Mouse (Mus musculus): Measurements from ENCODE around the gene Depdc1b. TPM values are rescaled to one million over a fixed set of nuclear protein-coding genes. Genes with fewer than 3 reads are reported as not detected.

The Depdc1b gene
- polyA plus RNA-seq, 1 experiment: 3.7 TPM

DNA sequence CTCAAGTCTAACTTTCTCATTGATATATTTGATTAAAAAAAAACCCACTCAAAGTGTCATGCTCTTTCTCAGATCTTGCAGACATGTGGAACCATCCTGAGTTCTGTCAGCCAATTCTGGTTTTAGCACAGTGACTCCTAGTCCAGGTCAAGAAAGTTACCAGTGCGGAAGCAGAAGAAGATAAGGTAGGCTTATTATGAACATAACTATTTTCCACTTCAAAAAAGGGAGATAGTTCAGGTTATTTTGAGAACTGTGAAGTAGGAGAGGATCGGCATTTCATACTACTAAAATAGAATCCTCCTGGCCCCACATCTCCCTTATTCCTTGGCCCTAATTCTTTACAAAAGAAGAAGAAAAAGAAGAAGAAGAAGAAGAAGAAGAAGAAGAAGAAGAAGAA is 121.3 kb downstream of the Depdc1b start:
- no peak overlapping the region for H3K4me3 ChIP-seq
- no peak overlapping the region for H3K4me2 ChIP-seq (ENCODE audit: low read depth)
- no peaks in the 10 kb centered on the region for H3K27me3 ChIP-seq (ENCODE audit: control insufficient read depth, insufficient read depth, insufficient read length)
- H3K79me2 ChIP-seq (ENCODE audit: control insufficient read depth, insufficient read depth): no peaks in the 10 kb centered on the region
- no peaks in the 10 kb centered on the region for H3K36me3 ChIP-seq (ENCODE audit: control insufficient read depth, insufficient read depth)
- TF ChIP-seq E2F4 (IDR thresholded peaks at IDR 0.05; ENCODE audit: insufficient read depth) (no peak), MYOG (IDR thresholded peaks at IDR 0.05; ENCODE audit: control insufficient read depth in 1 of 3, insufficient read depth in 1 of 3, insufficient read length in 2 of 3, low read depth in 2 of 3) (no peak), USF1 (IDR thresholded peaks at IDR 0.05; ENCODE audit: low read depth) (no peak), POLR2AphosphoS2 (IDR thresholded peaks at IDR 0.05; ENCODE audit: insufficient read length, low read depth) (no peak), TCF3 (IDR thresholded peaks at IDR 0.05; ENCODE audit: insufficient read length, low read depth) (no peak)
- H3ac ChIP-seq (ENCODE audit: control insufficient read depth, insufficient read length): no peak overlapping the region

DNA sequence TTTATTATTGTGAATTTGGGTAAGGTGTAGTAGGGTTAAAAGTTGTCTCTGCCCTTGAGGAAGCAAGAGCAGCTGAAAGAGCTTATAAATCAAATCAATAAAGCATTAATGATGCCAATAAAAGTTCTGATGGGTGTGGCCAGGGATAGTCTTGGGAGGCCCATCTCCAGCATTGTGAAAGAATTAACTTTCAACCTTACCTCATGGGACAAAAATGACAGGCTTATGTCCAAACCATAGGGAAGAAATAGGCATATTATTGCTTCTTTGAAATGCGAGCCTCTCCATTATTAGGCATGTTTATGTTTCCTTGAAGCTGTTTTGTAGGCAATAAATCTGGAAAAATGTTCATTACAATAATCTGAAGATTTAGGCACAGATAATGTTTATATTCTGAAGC is 122.9 kb downstream of the Depdc1b start:
- Histone ChIP-seq H3K27me3 (ENCODE audit: control insufficient read depth, insufficient read depth, insufficient read length) (no peaks in the 10 kb centered on the region), H3K36me3 (ENCODE audit: control insufficient read depth, insufficient read depth) (no peaks in the 10 kb centered on the region), H3K4me2 (ENCODE audit: low read depth) (no peak overlapping the region), H3K79me2 (ENCODE audit: control insufficient read depth, insufficient read depth) (no peaks in the 10 kb centered on the region), H3K4me3 (no peak overlapping the region), H3ac (ENCODE audit: control insufficient read depth, insufficient read length) (no peak overlapping the region)
- no peak for TF ChIP-seq MAX (IDR thresholded peaks at IDR 0.05; ENCODE audit: low read depth)
- no peak for TF ChIP-seq MYOD1 (IDR thresholded peaks at IDR 0.05; ENCODE audit: control insufficient read depth in 1 of 3, insufficient read length in 2 of 3, low read depth in 2 of 3)
- no peak for TF ChIP-seq POLR2AphosphoS2 (IDR thresholded peaks at IDR 0.05; ENCODE audit: insufficient read length, low read depth)
- TF ChIP-seq E2F4 (IDR thresholded peaks at IDR 0.05; ENCODE audit: insufficient read depth): no peak
- no peak for TF ChIP-seq POLR2A (IDR thresholded peaks at IDR 0.05; ENCODE audit: insufficient read length, low read depth)
- no peak for TF ChIP-seq USF1 (IDR thresholded peaks at IDR 0.05; ENCODE audit: low read depth)
- TF ChIP-seq TCF12 (IDR thresholded peaks at IDR 0.05; ENCODE audit: insufficient read depth, poor library complexity, severe bottlenecking): no peak
- TF ChIP-seq REST (IDR thresholded peaks at IDR 0.05; ENCODE audit: insufficient read depth, insufficient read length): no peak
- TF ChIP-seq SRF (IDR thresholded peaks at IDR 0.05; ENCODE audit: control insufficient read depth, insufficient read length, low read depth): no peak
- TF ChIP-seq TCF3 (IDR thresholded peaks at IDR 0.05; ENCODE audit: insufficient read length, low read depth): no peak
- TF ChIP-seq MYOG (IDR thresholded peaks at IDR 0.05; ENCODE audit: control insufficient read depth in 1 of 3, insufficient read depth in 1 of 3, insufficient read length in 2 of 3, low read depth in 2 of 3): no peak

DNA sequence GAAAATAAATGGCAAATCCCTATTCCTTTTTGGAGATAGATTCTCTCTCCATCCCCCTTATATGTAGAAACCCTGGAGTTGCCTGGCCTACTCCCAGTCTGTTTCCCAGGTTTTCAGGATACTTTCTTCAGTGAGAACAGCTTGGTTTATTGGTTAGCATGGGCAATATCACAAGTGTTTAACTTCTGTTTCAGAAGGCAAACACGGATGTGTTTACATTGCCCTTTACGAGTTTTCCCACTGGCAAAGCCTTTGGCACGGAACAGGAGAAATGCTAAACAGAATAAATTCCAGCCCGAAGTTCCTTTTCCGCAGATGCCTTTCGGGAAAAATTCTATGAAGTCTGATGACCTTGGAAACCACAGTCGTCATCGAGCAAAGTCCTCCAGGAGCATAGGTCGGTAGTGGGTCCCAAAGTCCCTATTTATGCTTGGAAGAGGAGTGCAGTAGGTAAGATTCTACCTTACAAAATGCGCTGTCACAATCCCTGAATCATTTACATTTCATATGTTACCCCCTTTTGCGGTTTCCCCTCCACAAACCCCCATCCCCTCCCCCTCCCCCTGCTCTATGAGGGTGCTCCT is 132.3 kb downstream of the Depdc1b start:
- H3K79me2 ChIP-seq (ENCODE audit: control insufficient read depth, insufficient read depth): no peaks in the 10 kb centered on the region
- H3K36me3 ChIP-seq (ENCODE audit: control insufficient read depth, insufficient read depth): no peaks in the 10 kb centered on the region
- no peaks in the 10 kb centered on the region for H3K27me3 ChIP-seq (ENCODE audit: control insufficient read depth, insufficient read depth, insufficient read length)
- H3K4me3 ChIP-seq: no peak overlapping the region
- H3K4me2 ChIP-seq (ENCODE audit: low read depth): no peak overlapping the region
- no peak for TF ChIP-seq MAX (IDR thresholded peaks at IDR 0.05; ENCODE audit: low read depth)
- no peak for TF ChIP-seq TCF12 (IDR thresholded peaks at IDR 0.05; ENCODE audit: insufficient read depth, poor library complexity, severe bottlenecking)
- no peak for TF ChIP-seq MYOG (IDR thresholded peaks at IDR 0.05; ENCODE audit: control insufficient read depth in 1 of 3, insufficient read depth in 1 of 3, insufficient read length in 2 of 3, low read depth in 2 of 3)
- no peak for TF ChIP-seq SRF (IDR thresholded peaks at IDR 0.05; ENCODE audit: control insufficient read depth, insufficient read length, low read depth)
- no peak for TF ChIP-seq MYOD1 (IDR thresholded peaks at IDR 0.05; ENCODE audit: control insufficient read depth in 1 of 3, insufficient read length in 2 of 3, low read depth in 2 of 3)
- no peak for TF ChIP-seq POLR2A (IDR thresholded peaks at IDR 0.05; ENCODE audit: insufficient read length, low read depth)
- no peak for TF ChIP-seq CEBPB (IDR thresholded peaks at IDR 0.05; ENCODE audit: insufficient read depth, poor library complexity, severe bottlenecking)
- no peak for TF ChIP-seq TCF3 (IDR thresholded peaks at IDR 0.05; ENCODE audit: insufficient read length, low read depth)
- no peak for TF ChIP-seq POLR2AphosphoS2 (IDR thresholded peaks at IDR 0.05; ENCODE audit: insufficient read length, low read depth)
- TF ChIP-seq REST (IDR thresholded peaks at IDR 0.05; ENCODE audit: insufficient read depth, insufficient read length): no peak
- no peak for TF ChIP-seq USF1 (IDR thresholded peaks at IDR 0.05; ENCODE audit: low read depth)
- no peak for TF ChIP-seq E2F4 (IDR thresholded peaks at IDR 0.05; ENCODE audit: insufficient read depth)
- H3ac ChIP-seq (ENCODE audit: control insufficient read depth, insufficient read length): no peak overlapping the region

DNA sequence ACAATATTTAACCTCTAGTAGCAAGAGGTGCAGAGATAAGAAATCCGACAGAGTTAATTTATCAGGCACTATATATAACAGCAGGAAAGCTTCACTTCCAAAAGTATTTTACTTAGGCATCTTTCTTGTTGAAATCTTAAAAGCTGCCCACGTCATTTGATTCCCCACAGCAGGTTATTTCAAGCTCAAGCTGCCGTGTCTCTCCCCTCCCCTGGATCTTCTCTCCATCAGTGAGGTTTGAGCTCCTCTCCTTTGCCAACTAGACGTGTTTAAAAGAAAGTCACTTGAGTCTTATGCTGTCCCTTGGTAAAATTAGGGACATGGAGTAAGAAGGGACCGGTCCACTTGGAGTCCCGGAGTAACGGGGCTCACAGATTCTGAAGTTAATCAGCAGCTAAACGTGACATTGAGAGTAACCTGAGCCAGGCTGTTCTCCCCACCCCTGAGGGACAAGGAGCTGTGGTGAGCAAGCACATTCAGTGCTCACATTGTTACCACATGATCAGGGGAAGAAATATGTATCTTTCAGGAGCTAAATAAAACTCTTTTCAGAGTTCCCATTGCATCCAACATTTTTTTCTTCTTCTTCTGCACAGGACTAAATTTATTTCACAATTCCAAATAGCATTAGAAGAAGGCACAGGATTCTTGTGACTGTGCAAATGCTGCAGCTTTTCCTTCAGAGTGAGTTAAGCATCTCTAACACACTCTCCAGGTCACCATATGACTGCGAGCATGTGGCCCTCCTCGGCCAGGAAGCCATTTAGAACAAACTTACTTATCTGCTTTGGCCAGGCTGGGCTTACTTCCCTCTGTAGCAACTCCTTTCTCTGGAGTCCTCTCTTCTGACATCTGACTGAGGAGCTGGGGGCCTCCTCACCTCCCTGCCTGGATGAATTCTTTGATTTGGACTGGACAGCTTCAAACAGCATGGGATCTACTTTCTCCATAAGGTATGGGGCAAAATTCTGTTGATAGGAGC is 133.3 kb downstream of the Depdc1b start, which contains the start of gene Pde4d:
Gene Pde4d (plus strand): TSS at position 833 of the 982 bp plus-strand sequence.
- Histone ChIP-seq H3ac (ENCODE audit: control insufficient read depth, insufficient read length) (no peak within 1 kb of the TSS), H3K4me3 (no peak within 1 kb of the TSS), H3K27me3 (ENCODE audit: control insufficient read depth, insufficient read depth, insufficient read length) (no peaks in the 10 kb centered on the region), H3K4me2 (ENCODE audit: low read depth) (no peak within 1 kb of the TSS), H3K36me3 (ENCODE audit: control insufficient read depth, insufficient read depth) (no peaks in the 10 kb centered on the region), H3K79me2 (ENCODE audit: control insufficient read depth, insufficient read depth) (no peaks in the 10 kb centered on the region)
- TF ChIP-seq MAX (IDR thresholded peaks at IDR 0.05; ENCODE audit: low read depth) (no peak), SRF (IDR thresholded peaks at IDR 0.05; ENCODE audit: control insufficient read depth, insufficient read length, low read depth) (no peak), MYOG (IDR thresholded peaks at IDR 0.05; ENCODE audit: control insufficient read depth in 1 of 3, insufficient read depth in 1 of 3, insufficient read length in 2 of 3, low read depth in 2 of 3) (no peak), POLR2A (IDR thresholded peaks at IDR 0.05; ENCODE audit: insufficient read length, low read depth) (no peak), TCF3 (IDR thresholded peaks at IDR 0.05; ENCODE audit: insufficient read length, low read depth) (no peak), TCF12 (IDR thresholded peaks at IDR 0.05; ENCODE audit: insufficient read depth, poor library complexity, severe bottlenecking) (no peak), POLR2AphosphoS2 (IDR thresholded peaks at IDR 0.05; ENCODE audit: insufficient read length, low read depth) (no peak), REST (IDR thresholded peaks at IDR 0.05; ENCODE audit: insufficient read depth, insufficient read length) (no peak), USF1 (IDR thresholded peaks at IDR 0.05; ENCODE audit: low read depth) (no peak), E2F4 (IDR thresholded peaks at IDR 0.05; ENCODE audit: insufficient read depth) (no peak), CEBPB (IDR thresholded peaks at IDR 0.05; ENCODE audit: insufficient read depth, poor library complexity, severe bottlenecking) (no peak), MYOD1 (IDR thresholded peaks at IDR 0.05; ENCODE audit: control insufficient read depth in 1 of 3, insufficient read length in 2 of 3, low read depth in 2 of 3) (no peak)

Measured in myocyte (in vitro differentiated cells).